Mouse (Mus musculus) gastrocnemius, adult 18-20 months (tissue): ENCODE measurements around the gene Spr. TPM values are rescaled to one million over a fixed set of nuclear protein-coding genes. Genes with fewer than 3 reads are reported as not detected.
"Not testable (repeated sequence)": the region's sequence is repeated elsewhere in the genome, so short reads cannot be mapped to it uniquely, and the experiment has no call there.

ENCODE experiments used
- DNase-seq: peaks from one replicate; pipeline ENCODE4 v3.0.0; 2021; ENCODE audit warnings: low spot score
- total RNA-seq, 2 experiments: library from RNA; stranded (reverse); gene quantifications; 2 replicates each; pipeline ENCODE4 v1.2.3; 2021

Spr gene
- total RNA-seq, 2 experiments from 2014 or later: 47.4 to 51.5 TPM

GRCm38 (mm10) chr6:85132794-85133193, 4.8 kb downstream of the Spr start:
- DNase-seq: not testable (repeated sequence)

GRCm38 (mm10) chr6:85132237-85132636, 5.3 kb downstream of the Spr start:
- DNase-seq: not testable (repeated sequence)

DNA sequence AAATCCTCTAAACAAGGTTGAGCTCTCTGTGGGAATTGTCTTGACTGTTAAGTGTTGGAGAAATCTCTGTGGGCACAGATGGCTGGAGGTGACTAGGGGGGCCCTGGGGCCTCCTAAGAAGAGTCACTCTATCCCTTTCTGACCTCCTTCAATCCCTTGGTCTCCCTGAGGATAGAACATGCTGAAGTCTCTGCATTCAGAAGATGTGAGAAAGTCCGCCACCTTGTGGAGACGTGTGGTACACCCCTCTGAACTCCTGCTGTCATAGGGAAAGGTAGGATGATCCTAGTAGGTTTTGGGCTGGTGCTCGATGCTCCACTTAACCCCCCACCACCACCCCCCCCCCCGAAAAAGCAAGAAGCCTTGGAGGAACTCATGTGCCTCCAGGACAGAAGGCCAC, 5.9 kb downstream of the Spr start:
- DNase-seq: peak; percentile 63

DNA sequence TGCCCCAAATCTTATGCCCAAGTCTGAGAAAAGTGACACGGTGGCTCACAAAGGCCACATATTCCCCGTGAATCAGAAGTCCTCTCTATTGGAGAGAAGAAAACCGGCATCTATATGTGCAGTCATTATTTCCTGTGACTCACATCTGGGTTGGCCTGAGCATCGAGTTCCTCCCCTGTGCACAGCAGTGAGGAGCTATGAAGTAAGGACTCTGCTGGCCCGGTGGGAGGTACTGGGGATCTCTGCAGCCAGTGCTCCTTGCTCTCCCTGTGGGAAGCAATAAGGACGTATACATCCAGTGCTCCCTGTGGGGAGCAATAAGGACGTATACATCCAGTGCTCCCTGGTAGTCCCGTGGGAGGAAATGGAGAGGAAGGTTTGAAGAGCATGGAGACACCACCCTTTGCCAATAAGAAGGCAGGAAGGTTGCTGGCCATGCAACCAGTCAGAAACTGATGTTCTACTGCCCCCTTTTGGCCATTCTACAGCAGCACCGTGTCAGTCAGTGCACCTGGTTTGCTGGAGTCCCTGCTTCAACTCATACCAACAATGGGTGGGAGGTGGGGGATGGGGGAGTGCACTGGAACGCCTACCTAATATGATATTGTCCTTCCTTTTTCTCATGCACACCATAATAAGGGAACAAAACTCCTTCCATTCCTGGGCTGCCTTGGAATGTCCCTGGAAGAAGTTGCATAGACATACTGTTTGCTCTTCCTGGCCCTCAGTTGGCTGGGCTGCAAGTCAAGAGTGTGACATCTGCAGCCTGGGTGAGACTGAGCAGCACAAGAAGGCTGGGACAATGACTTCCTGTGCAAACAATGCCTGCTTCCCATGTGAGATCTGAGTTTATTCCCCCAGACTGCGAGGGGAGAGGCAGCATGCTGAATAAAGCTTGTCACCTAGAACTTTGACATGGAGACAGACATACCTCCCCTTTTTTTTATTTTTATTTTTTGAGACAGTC, 19.7 kb downstream of the Spr start:
- peak; percentile 69 for DNase-seq

DNA sequence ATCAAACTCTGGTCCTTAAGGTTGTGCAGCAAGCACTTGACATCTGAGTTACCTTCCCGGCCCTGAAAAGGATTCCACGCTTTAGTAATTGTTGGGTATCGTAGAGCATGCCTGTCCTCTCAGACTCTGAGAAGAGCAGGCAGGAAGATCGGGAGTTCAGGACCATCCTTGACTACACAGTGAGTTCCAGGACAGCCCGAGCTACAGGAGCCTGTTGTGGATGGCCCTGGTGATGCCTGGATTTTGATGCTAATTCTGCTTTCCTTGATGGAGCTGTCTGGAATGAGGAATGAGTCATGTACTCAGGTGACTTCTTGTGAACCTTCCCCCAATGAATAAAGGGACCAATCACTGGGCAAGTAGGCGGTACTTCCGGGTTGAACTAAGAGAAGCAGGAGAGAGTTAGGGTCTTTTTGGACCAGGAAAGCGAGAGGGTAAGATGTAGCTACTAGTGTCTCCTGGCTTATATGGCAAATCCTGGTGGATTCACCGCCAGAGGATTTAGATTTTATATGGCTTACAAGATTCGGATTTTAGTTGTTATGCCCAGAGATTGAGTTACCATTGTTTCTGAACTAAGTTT, 32.4 kb downstream of the Spr start:
- no peak for DNase-seq

DNA sequence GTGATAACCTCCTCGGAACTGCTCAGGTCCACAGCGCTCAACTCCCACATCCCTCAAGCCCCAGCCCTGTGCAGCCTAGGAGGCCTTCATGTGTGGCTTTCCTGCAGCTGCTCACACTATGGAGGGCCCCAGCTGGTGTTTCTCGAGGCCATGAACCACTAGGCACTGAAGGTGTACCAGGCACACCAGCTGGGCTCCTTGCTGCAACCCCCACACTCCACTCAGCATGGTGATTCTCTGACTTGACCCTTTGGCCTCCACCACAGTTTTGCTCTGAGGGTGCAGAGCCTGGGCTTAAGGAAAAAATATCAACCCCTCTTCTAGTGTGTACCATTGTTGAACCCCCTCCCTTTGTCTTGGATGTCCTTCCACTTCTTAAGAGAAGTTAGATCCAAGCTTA, 34.2 kb downstream of the Spr start:
- no peak for DNase-seq

DNA sequence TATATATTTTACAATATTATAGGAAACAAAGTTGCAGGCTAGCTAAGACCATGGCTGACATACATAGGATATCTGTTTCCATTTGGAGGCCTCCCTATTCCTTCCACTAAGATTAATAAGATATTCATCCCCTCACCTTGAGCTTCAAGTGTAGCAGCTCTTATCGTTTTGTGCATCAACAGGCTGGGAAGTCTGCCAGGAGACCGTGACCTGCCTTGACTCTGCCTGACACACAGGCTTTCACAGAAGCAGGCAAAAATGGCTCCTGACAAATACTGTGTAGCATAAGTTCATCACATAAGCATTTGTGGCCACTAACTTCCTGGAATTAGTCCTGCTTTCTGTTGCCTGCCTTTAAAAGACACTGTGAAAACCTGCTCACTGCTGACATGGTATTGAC, 41.1 kb downstream of the Spr start:
- DNase-seq: no peak

GRCm38 (mm10) chr6:85087425-85087824, 50.1 kb downstream of the Spr start:
- DNase-seq: no peak

DNA sequence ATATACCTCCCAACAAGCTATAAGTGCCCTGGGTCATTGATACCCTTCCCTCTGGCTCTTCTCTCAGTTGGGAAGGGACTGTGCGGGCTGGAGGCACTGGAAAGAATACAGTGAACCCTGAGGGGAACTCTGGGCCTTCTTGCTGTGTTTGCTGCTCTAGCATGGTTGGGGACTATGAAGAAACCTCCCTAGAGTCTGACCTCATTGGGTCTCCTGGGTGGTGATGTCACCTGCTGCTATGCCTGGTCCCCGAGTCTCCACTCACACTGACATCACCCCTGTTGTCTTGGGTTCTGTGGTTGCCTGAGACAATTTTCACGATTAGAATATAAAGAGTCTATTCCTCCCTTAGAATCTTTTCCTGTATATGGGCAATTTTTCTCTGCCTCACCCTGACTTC, 50.9 kb downstream of the Spr start:
- DNase-seq: peak; percentile 48

Other genes with a start within 250 kb of the Spr start
- gene Exoc6b, start 68.3 kb downstream of the Spr start, total RNA-seq: 10 to 100 TPM; 14.0 to 14.2 TPM
- gene Emx1, start 49.7 kb upstream of the Spr start, total RNA-seq: not detected
- gene Sfxn5, start 195.7 kb upstream of the Spr start, total RNA-seq: 1 to 10 TPM; 4.3 to 6.5 TPM
- gene Rab11fip5, start 236.9 kb upstream of the Spr start, total RNA-seq: 10 to 100 TPM; 24.8 to 46.2 TPM